Mouse (Mus musculus): ENCODE results near the gene Olfr860. TPM values are rescaled to one million over a fixed set of nuclear protein-coding genes. Genes with fewer than 3 reads are reported as not detected.
"Not testable (repeated sequence)": the region's sequence is repeated elsewhere in the genome, so short reads cannot be mapped to it uniquely, and the experiment has no call there.

Gene Olfr860
- polyA plus RNA-seq (2014; fragmentation: Nextera tagmentation; extraction: Ambion mirVana), result not detected in 2 replicates

DNA sequence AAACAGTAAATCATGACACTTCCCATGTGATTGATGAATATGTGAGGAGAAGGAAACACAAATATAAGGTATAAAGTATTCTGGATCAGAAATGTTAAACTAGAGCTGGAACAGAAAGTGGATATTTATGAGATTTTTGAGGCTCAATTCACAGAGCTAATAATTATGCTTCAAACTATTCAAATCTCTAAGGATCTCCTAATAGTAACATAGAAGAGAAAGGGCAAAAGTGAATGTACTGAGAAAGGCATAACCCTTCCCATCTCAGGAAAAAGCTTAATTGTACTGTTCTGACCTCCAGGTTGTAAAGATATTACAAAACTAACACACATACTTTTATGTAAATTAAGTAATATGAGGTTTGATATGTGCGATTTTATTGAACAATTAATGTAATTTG lies at the start of gene Olfr860:
TSS of gene Olfr860 (minus strand) at position 101 of the 400 bp plus-strand sequence.
- Histone ChIP-seq H3K4me3 (ENCODE audit: low read depth, low read length) (no peak within 1 kb of the TSS), H3K36me3 (ENCODE audit: control insufficient read depth, insufficient read depth, low read length) (no peaks in the 10 kb centered on the region), H3K27me3 (ENCODE audit: control insufficient read depth, insufficient read depth, low read length) (no peaks in the 10 kb centered on the region), H3K4me2 (no peak within 1 kb of the TSS), H3K9ac (ENCODE audit: low read length) (no peak within 1 kb of the TSS), H3K4me1 (ENCODE audit: control insufficient read depth, insufficient read depth, low read length) (no peaks in the 10 kb centered on the region), H3K9me3 (ENCODE audit: control insufficient read depth, low read length) (no peaks in the 10 kb centered on the region), H3K27ac (ENCODE audit: low read depth, low read length) (no peak within 1 kb of the TSS)
- WGBS, result 71% methylated on average over 1 of the region's 1 CpGs
- ATAC-seq (ENCODE audit: low FRiP score) (no peak), DNase-seq (ENCODE audit: low spot score, missing footprints) (no peak)

DNA sequence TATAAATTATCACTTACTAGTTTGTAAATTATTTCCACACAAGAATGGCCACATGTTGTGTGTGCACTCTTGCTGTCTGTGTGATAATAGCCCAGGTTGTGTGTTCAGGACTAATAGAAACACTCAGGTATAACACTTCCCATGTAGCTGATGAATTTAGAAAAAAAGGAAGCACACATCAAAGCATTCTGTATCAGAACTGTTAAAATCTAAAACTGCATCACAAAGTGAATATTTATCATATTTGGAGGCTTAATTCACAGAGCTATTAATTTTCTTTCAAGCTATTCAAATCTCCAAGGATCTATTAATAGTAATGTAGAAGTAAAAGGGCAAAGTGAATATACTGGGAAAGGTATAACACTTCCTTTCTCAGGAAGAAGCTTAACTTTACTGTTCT lies 38.4 kb upstream of the Olfr860 start, which contains the start of gene Olfr862:
TSS of gene Olfr862 (minus strand) at position 101 of the 400 bp plus-strand sequence.
- Histone ChIP-seq H3K4me1 (ENCODE audit: control insufficient read depth, insufficient read depth, low read length) (no peaks in the 10 kb centered on the region), H3K4me2 (no peak within 1 kb of the TSS), H3K27ac (ENCODE audit: low read depth, low read length) (no peak within 1 kb of the TSS), H3K27me3 (ENCODE audit: control insufficient read depth, insufficient read depth, low read length) (no peaks in the 10 kb centered on the region), H3K4me3 (ENCODE audit: low read depth, low read length) (no peak within 1 kb of the TSS), H3K9me3 (ENCODE audit: control insufficient read depth, low read length) (peaks cover 2% of the 10 kb centered on the region; the same call in 1 of the 2 replicates), H3K9ac (ENCODE audit: low read length) (no peak within 1 kb of the TSS), H3K36me3 (ENCODE audit: control insufficient read depth, insufficient read depth, low read length) (no peaks in the 10 kb centered on the region)
- no peak for DNase-seq (ENCODE audit: low spot score, missing footprints)
- no peak for ATAC-seq (ENCODE audit: low FRiP score)

DNA sequence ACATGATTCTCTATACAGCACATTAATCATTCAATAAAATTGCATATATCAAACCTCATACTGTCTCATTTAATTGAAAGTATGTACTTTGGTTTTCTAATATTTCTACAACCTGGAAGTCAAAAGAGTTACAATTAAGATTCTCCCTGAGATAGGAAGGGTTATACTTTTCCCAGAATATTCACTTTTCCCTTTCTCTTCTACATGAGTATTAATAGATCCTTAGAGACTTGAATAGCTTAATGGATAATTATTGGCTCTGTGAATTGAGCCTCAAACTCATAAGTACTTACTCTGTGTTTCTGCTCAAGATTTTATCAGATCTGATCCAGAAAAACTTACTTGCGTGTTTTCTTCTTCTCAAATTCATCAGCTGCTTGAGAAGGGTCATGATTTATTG lies 44.9 kb downstream of the Olfr860 start, which contains the start of gene Olfr859:
TSS of gene Olfr859 (plus strand) at position 301 of the 400 bp plus-strand sequence.
- 69% methylated on average over 1 of the region's 1 CpGs for WGBS

DNA sequence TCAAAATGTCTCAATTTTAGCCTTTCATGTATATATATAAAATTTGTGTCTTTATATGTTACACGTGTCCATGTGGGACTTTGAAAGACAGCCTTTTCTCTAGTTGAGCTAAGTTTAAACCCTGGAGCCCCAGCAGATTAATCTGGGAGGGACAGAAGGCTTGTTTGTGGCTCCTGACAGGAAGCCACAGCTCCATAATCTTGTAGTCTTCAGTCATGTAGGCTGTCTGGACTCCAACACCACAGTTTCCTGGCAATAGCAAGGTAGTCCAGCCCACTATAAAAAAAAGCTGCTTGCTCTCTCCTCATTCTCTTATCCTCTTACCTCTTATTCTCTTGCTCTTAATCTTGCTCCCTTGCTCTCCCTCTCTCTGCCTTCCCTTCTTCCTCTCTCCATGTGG lies 46.5 kb downstream of the Olfr860 start:
- Histone ChIP-seq H3K4me3 (ENCODE audit: low read depth, low read length) (no peak overlapping the region), H3K4me1 (ENCODE audit: control insufficient read depth, insufficient read depth, low read length) (no peaks in the 10 kb centered on the region), H3K9ac (ENCODE audit: low read length) (no peak overlapping the region), H3K27me3 (ENCODE audit: control insufficient read depth, insufficient read depth, low read length) (no peaks in the 10 kb centered on the region), H3K9me3 (ENCODE audit: control insufficient read depth, low read length) (no peaks in the 10 kb centered on the region), H3K36me3 (ENCODE audit: control insufficient read depth, insufficient read depth, low read length) (no peaks in the 10 kb centered on the region), H3K4me2 (no peak overlapping the region), H3K27ac (ENCODE audit: low read depth, low read length) (no peak overlapping the region)
- ATAC-seq (ENCODE audit: low FRiP score), result no peak
- no peak for DNase-seq (ENCODE audit: low spot score, missing footprints)
- WGBS, result 87% methylated on average over 1 of the region's 1 CpGs

More for the DNA sequence above, 44.9 kb downstream of the Olfr860 start, which contains the start of gene Olfr859:
- not testable (repeated sequence) for ATAC-seq (ENCODE audit: low FRiP score); DNase-seq (ENCODE audit: low spot score, missing footprints); H3K27ac ChIP-seq (ENCODE audit: low read depth, low read length); H3K27me3 ChIP-seq (ENCODE audit: control insufficient read depth, insufficient read depth, low read length); H3K9ac ChIP-seq (ENCODE audit: low read length); H3K36me3 ChIP-seq (ENCODE audit: control insufficient read depth, insufficient read depth, low read length); H3K4me3 ChIP-seq (ENCODE audit: low read depth, low read length); H3K4me2 ChIP-seq; H3K4me1 ChIP-seq (ENCODE audit: control insufficient read depth, insufficient read depth, low read length); H3K9me3 ChIP-seq (ENCODE audit: control insufficient read depth, low read length)

Other genes starting within 250 kb of the Olfr860 start
- gene Zfp317, start 227.6 kb downstream of the Olfr860 start, polyA plus RNA-seq (2014; fragmentation: Nextera tagmentation; extraction: Ambion mirVana), result 42.0 and 44.5 TPM in 2 replicates
- not detected in 2 replicates for gene Olfr857, start 140.3 kb downstream of the Olfr860 start, polyA plus RNA-seq (2014; fragmentation: Nextera tagmentation; extraction: Ambion mirVana)
- not detected in 2 replicates for gene Olfr58, start 69.5 kb downstream of the Olfr860 start, polyA plus RNA-seq (2014; fragmentation: Nextera tagmentation; extraction: Ambion mirVana)
- not detected in 2 replicates for gene Olfr859, start 44.8 kb downstream of the Olfr860 start, polyA plus RNA-seq (2014; fragmentation: Nextera tagmentation; extraction: Ambion mirVana)
- gene Olfr862, start 38.3 kb upstream of the Olfr860 start, polyA plus RNA-seq (2014; fragmentation: Nextera tagmentation; extraction: Ambion mirVana), result not detected in 2 replicates
- 0.25 TPM in 2 replicates for gene Olfr77, start 67.1 kb upstream of the Olfr860 start, polyA plus RNA-seq (2014; fragmentation: Nextera tagmentation; extraction: Ambion mirVana)
- gene Olfr866, start 178.3 kb upstream of the Olfr860 start, polyA plus RNA-seq (2014; fragmentation: Nextera tagmentation; extraction: Ambion mirVana), result not detected in 2 replicates
- gene Olfr867, start 207.8 kb upstream of the Olfr860 start, polyA plus RNA-seq (2014; fragmentation: Nextera tagmentation; extraction: Ambion mirVana), result not detected in 2 replicates
- not detected in 2 replicates for gene Olfr868, start 248.9 kb upstream of the Olfr860 start, polyA plus RNA-seq (2014; fragmentation: Nextera tagmentation; extraction: Ambion mirVana)